Mouse (Mus musculus) lung, postnatal 0 days (tissue): ENCODE results near the gene Nppc. TPM values are rescaled to one million over a fixed set of nuclear protein-coding genes. Genes with fewer than 3 reads are reported as not detected.

Source experiments
- ATAC-seq: fragments of 200-750 bp; cut with Nextera tagmentation; 2 replicates; pipeline ENCODE4 v1.8.0; 2017; ENCODE audit warnings: moderate library complexity
- DNase-seq: peaks from one replicate; pipeline ENCODE4 v3.0.0-alpha.2; 2016; ENCODE audit warnings: low spot score
- H3K27ac ChIP-seq: fragments of 300-500 bp; sonication (generic); 2 replicates; pipeline ENCODE4 v1.5.1; 2014; ENCODE audit warnings: antibody characterized with exemption, mild to moderate bottlenecking, low read length, mixed read lengths
- H3K27me3 ChIP-seq: fragments of 300-500 bp; sonication (generic); replicated peaks from 2 replicates; pipeline ENCODE4 v1.6.1; 2014; ENCODE audit warnings: low read length, mixed read lengths; ENCODE audit not compliant: insufficient read depth
- H3K36me3 ChIP-seq: fragments of 300-500 bp; sonication (generic); 2 replicates; pipeline ENCODE4 v1.6.1; 2014; ENCODE audit warnings: low read length, mixed read lengths; ENCODE audit not compliant: insufficient read depth
- H3K4me1 ChIP-seq: fragments of 300-500 bp; sonication (generic); 2 replicates; pipeline ENCODE4 v1.6.1; 2014; ENCODE audit warnings: antibody characterized with exemption, low read depth, low read length, mixed read lengths; ENCODE audit not compliant: insufficient read depth
- H3K4me2 ChIP-seq: fragments of 300-500 bp; sonication (generic); replicated peaks from 2 replicates; pipeline ENCODE4 v1.6.1; 2014; ENCODE audit warnings: low read depth, mild to moderate bottlenecking, low read length, moderate library complexity, mixed read lengths
- H3K4me3 ChIP-seq: fragments of 300-500 bp; sonication (generic); 2 replicates; pipeline ENCODE4 v1.5.1; 2014; ENCODE audit warnings: low read depth, low read length
- H3K9ac ChIP-seq: fragments of 300-500 bp; sonication (generic); replicated peaks from 2 replicates; pipeline ENCODE4 v1.6.1; 2014; ENCODE audit warnings: low read depth, mild to moderate bottlenecking
- H3K9me3 ChIP-seq: fragments of 300-500 bp; sonication (generic); 2 replicates; pipeline ENCODE4 v1.6.1; 2016; ENCODE audit warnings: low read length, mixed read lengths
- CTCF ChIP-seq: IDR thresholded peaks from 2 replicates; pipeline ENCODE4 v1.5.1; 2016; ENCODE audit warnings: antibody characterized with exemption, mild to moderate bottlenecking
- EP300 ChIP-seq: IDR thresholded peaks from 2 replicates; pipeline ENCODE4 v1.6.1; 2016; ENCODE audit warnings: antibody characterized with exemption, mild to moderate bottlenecking, control low read depth
- WGBS: fragments of 180-500 bp; shearing (Covaris S2); extraction: QIAGEN DNeasy Blood & Tissue Kit; methylation state at CpG from one replicate; pipeline ENCODE4 v1.1.7; 2014; 5-methylcytosine and 5-hydroxymethylcytosine counted together
- polyA plus RNA-seq: library from polyadenylated mRNA; unstranded; fragments of >200 nt; fragmentation: Nextera tagmentation; extraction: Ambion mirVana; gene quantifications from 2 replicates; pipeline ENCODE4 v1.2.1, GENCODE M21; 2015

Gene Nppc
- polyA plus RNA-seq, 1 experiment from 2014 or later, result 4.0 TPM

DNA sequence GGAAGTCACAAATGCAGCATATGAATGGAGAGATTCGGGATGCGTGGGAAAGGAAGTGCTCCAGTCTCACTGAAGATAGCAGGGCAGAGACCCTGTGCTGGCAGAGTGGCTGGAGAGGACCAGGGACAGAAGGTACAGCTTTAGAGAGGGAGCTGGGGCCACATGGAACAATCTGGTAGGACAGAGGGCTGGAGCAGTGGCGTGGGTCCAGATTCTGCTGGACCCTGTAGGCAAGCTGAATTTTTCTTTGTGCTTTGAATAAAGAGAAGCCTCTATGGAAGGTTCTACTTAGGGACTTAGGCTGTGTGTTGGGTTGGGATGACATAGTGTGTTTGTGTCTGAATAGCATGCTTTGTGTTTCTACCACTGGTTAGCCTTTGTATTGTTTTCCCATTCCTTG is 35.1 kb upstream of the Nppc start:
- Histone ChIP-seq H3K4me2 (no peak overlapping the region), H3K4me1 (peaks cover 4% of the 10 kb centered on the region; the same call in 1 of the 2 replicates), H3K9me3 (no peaks in the 10 kb centered on the region), H3K36me3 (no peaks in the 10 kb centered on the region), H3K27me3 (no peaks in the 10 kb centered on the region), H3K27ac (no peak overlapping the region), H3K4me3 (no peak overlapping the region), H3K9ac (no peak overlapping the region)
- WGBS, result 76% methylated on average over 3 of the region's 3 CpGs
- ATAC-seq, result no peak
- DNase-seq, result no peak
- TF ChIP-seq CTCF (no peak), EP300 (no peak)

DNA sequence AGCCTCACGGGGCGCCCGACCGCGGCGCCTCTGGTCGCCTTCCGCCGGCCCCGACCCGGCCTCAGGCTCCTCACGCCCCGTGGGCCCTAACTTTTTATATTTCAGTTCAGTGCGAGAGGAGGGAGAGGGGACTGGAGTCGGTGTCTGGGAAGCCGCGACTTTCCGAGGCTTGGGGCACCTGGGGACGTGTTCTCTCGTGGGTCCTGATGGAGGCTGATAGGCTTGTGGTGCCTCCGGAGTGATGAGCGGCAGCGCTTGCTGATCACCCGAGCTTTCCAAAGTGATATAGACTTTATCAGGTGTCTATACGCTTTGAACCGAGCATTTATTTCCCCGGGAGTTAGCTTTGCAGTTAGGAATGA is 33.6 kb upstream of the Nppc start:
- H3K4me1 ChIP-seq, result peaks cover 4% of the 10 kb centered on the region; the same call in 1 of the 2 replicates
- H3K27ac ChIP-seq, result peak overlapping the region; percentile 92
- H3K36me3 ChIP-seq, result no peaks in the 10 kb centered on the region
- TF ChIP-seq EP300 (no peak), CTCF (no peak)
- no peaks in the 10 kb centered on the region for H3K27me3 ChIP-seq
- DNase-seq (no peak), ATAC-seq (no peak)
- WGBS, result under 1% methylated on average over 27 of the region's 27 CpGs
- peak overlapping the region; percentile 92 for H3K4me3 ChIP-seq
- no peaks in the 10 kb centered on the region for H3K9me3 ChIP-seq
- peak overlapping the region; percentile 69 for H3K4me2 ChIP-seq
- H3K9ac ChIP-seq, result peak overlapping the region; percentile 92

DNA sequence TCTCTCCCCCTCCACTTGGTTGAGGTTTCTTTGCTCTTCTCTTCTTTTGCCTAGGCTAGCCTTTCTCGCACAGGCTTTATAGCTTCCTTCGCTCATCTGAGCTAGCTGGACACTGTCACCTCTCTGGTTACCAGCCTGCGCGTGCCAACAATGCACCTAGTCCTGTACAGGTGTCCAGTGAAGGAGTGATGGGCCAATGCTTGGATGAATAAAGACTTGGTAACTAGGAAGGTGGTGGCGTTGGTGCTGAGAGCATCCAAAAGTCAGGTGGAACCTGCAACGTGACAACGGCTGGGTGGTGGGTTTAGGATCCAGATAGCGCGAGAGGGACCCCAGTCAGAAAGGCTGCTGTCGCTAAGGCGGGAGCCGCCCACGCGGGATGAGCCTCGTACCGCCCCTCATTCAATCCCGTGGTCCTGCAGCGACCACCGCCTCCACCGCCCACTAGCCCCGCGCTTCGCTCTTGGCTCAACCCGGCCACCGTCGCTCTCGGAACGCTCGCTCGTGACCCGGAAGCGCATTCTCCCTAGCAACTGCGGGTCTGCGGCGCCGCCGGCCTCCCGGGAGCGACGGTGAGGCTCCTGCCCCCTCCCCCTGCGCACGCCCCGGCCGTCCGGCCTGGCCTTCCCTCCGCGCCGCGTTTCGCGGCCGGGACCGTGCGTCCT is 33.1 kb upstream of the Nppc start, which contains the start of gene Dis3l2:
Gene Dis3l2 (plus strand): TSS at position 509 of the 665 bp plus-strand sequence.
- TF ChIP-seq EP300, result no peak
- no peak for TF ChIP-seq CTCF
- H3K4me3 ChIP-seq, result peak within 1 kb of the TSS; percentile 92
- WGBS, result 4% methylated on average over 43 of the region's 54 CpGs
- DNase-seq (peak; percentile 92), ATAC-seq (peak; percentile 98)
- H3K27ac ChIP-seq, result peak within 1 kb of the TSS; percentile 92
- H3K4me1 ChIP-seq, result peaks cover 4% of the 10 kb centered on the region; the same call in 1 of the 2 replicates
- H3K4me2 ChIP-seq, result peak within 1 kb of the TSS; percentile 69
- H3K36me3 ChIP-seq, result no peaks in the 10 kb centered on the region
- H3K27me3 ChIP-seq, result no peaks in the 10 kb centered on the region
- H3K9me3 ChIP-seq, result no peaks in the 10 kb centered on the region
- H3K9ac ChIP-seq, result peak within 1 kb of the TSS; percentile 92

DNA sequence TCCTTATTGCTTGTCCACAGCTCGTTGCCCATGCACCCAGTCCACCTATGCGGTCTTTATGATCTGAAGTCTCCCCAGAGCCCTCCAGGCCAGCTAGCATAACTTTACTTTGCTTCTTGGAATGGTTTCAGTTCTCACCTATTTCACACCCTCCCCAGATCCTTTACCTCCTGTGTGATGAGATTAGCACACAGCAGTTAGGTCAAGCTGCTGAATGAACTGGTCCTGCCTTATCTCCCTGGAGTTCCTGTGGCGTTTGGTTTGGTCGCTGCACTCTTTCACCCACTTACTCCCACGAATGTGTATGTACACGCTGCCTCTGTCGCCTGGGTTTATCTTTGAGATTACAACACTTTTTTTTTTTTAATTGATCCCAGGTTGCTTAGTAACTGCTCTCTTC is 30.0 kb upstream of the Nppc start:
- no peak overlapping the region for H3K4me3 ChIP-seq
- H3K27ac ChIP-seq, result no peak overlapping the region
- no peaks in the 10 kb centered on the region for H3K9me3 ChIP-seq
- no peak overlapping the region for H3K9ac ChIP-seq
- TF ChIP-seq CTCF, result no peak
- TF ChIP-seq EP300, result no peak
- no peak overlapping the region for H3K4me2 ChIP-seq
- peaks cover 4% of the 10 kb centered on the region; the same call in 1 of the 2 replicates for H3K4me1 ChIP-seq
- WGBS, result 49% methylated on average over 7 of the region's 7 CpGs
- ATAC-seq (no peak), DNase-seq (no peak)
- no peaks in the 10 kb centered on the region for H3K36me3 ChIP-seq
- no peaks in the 10 kb centered on the region for H3K27me3 ChIP-seq

DNA sequence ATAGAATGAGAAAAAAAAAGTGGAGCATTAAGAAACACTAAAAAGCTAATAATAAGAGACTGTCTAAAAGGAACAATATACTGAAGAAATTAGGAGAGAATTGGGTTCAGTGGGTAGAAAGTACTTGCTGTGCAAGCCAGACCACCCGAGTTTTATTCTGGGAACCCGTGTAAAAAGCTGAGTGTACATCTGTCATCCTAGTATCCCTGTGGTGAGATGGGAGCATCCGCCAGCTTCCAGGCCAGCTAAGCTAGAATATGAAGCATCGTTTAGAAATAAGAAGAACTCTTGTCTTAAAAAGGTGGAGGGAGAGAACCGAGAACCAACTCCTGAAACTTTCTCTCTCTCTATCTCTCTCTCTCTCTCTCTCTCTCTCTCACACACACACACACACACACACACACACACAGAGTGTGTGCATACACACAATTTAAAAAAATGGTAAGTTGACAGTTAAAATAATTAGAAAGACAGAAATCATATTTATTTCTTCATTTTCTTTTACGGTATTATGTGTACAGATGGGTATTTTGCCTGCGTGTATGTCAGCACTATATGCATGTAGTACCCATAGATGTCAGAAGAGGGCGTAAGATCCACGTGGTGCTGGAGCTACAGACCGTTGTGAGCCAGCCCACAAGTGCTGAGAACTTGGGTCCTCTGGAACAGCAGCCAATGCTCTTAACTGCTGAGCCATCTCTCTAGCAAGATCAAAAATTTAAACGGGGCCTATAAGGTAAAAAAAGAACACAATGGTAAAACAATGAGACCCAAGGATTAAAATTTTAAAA is 29.2 kb upstream of the Nppc start:
- no peaks in the 10 kb centered on the region for H3K9me3 ChIP-seq
- no peak overlapping the region for H3K27ac ChIP-seq
- TF ChIP-seq CTCF (peak; percentile 27), EP300 (no peak)
- no peak overlapping the region for H3K4me3 ChIP-seq
- 67% methylated on average over 11 of the region's 11 CpGs for WGBS
- no peak for DNase-seq
- ATAC-seq, result no peak
- H3K4me1 ChIP-seq, result peaks cover 4% of the 10 kb centered on the region; the same call in 1 of the 2 replicates
- no peaks in the 10 kb centered on the region for H3K27me3 ChIP-seq
- H3K4me2 ChIP-seq, result no peak overlapping the region
- H3K36me3 ChIP-seq, result no peaks in the 10 kb centered on the region
- no peak overlapping the region for H3K9ac ChIP-seq

DNA sequence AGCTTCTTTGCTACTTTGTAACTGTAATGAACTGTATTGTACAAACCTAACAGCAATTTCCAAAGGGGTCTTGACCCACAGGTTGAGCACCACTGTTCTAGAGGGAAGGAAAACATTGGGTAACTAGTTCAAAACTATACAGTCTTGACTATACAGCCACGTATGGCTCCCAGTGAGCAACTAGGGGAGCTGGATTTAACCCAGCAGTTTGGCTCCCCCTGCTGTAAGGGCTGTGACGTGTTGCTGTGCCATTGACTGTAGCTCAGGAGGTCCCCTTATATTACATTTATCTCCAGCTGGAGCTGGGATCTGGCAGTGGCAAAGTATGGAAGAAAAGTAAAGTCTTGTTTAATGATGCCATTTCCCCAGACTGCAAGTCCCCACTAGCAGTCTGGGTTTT is 28.4 kb upstream of the Nppc start:
- no peak overlapping the region for H3K27ac ChIP-seq
- no peaks in the 10 kb centered on the region for H3K9me3 ChIP-seq
- no peak for ATAC-seq
- no peaks in the 10 kb centered on the region for H3K36me3 ChIP-seq
- WGBS, result 35% methylated on average over 2 of the region's 2 CpGs
- TF ChIP-seq CTCF (0 out of 2 replicates have a peak, but pooled peaks have one; percentile 19), EP300 (no peak)
- H3K9ac ChIP-seq, result no peak overlapping the region
- H3K4me1 ChIP-seq, result no peaks in the 10 kb centered on the region
- no peak overlapping the region for H3K4me2 ChIP-seq
- H3K4me3 ChIP-seq, result no peak overlapping the region
- DNase-seq, result no peak
- no peaks in the 10 kb centered on the region for H3K27me3 ChIP-seq
